Mouse (Mus musculus) cerebellum, postnatal 36 days (tissue): ENCODE measurements around the gene Lancl2.

Experiments used
- DNase-seq, 2 experiments: peaks; one replicate each; pipeline ENCODE4 v3.0.0; 2021 to 2022; ENCODE audit warnings: mixed read lengths in 2 of 2

The Lancl2 gene

GRCm38 (mm10) chr6:57768948-57769525 is 66.7 kb downstream of the Lancl2 start:
- DNase-seq, result no peak

GRCm38 (mm10) chr6:57770467-57771190 is 68.3 kb downstream of the Lancl2 start:
- DNase-seq, result no peak

- no peak for DNase-seq
Measured at GRCm38 (mm10) chr6:57773792-57774191, 71.5 kb downstream of the Lancl2 start.

- DNase-seq, result no peak
Measured at GRCm38 (mm10) chr6:57780359-57780758, 78.0 kb downstream of the Lancl2 start.

GRCm38 (mm10) chr6:57782658-57783057 is 80.3 kb downstream of the Lancl2 start:
- no peak for DNase-seq

GRCm38 (mm10) chr6:57784251-57784650 is 81.9 kb downstream of the Lancl2 start:
- no peak for DNase-seq

- no peak for DNase-seq
Measured at GRCm38 (mm10) chr6:57787376-57787775, 85.0 kb downstream of the Lancl2 start.
